Mouse (Mus musculus) lung, postnatal 0 days (tissue): ENCODE results near the gene Sparcl1. TPM values are rescaled to one million over a fixed set of nuclear protein-coding genes. Genes with fewer than 3 reads are reported as not detected.

Experiments used
- ATAC-seq: fragments of 200-750 bp; cut with Nextera tagmentation; 2 replicates; pipeline ENCODE4 v1.8.0; 2017; ENCODE audit warnings: moderate library complexity
- DNase-seq: peaks from one replicate; pipeline ENCODE4 v3.0.0-alpha.2; 2016; ENCODE audit warnings: low spot score
- H3K27ac ChIP-seq: fragments of 300-500 bp; sonication (generic); 2 replicates; pipeline ENCODE4 v1.5.1; 2014; ENCODE audit warnings: antibody characterized with exemption, mild to moderate bottlenecking, low read length, mixed read lengths
- H3K27me3 ChIP-seq: fragments of 300-500 bp; sonication (generic); replicated peaks from 2 replicates; pipeline ENCODE4 v1.6.1; 2014; ENCODE audit warnings: low read length, mixed read lengths; ENCODE audit not compliant: insufficient read depth
- H3K36me3 ChIP-seq: fragments of 300-500 bp; sonication (generic); 2 replicates; pipeline ENCODE4 v1.6.1; 2014; ENCODE audit warnings: low read length, mixed read lengths; ENCODE audit not compliant: insufficient read depth
- H3K4me1 ChIP-seq: fragments of 300-500 bp; sonication (generic); 2 replicates; pipeline ENCODE4 v1.6.1; 2014; ENCODE audit warnings: antibody characterized with exemption, low read depth, low read length, mixed read lengths; ENCODE audit not compliant: insufficient read depth
- H3K4me2 ChIP-seq: fragments of 300-500 bp; sonication (generic); replicated peaks from 2 replicates; pipeline ENCODE4 v1.6.1; 2014; ENCODE audit warnings: low read depth, mild to moderate bottlenecking, low read length, moderate library complexity, mixed read lengths
- H3K4me3 ChIP-seq: fragments of 300-500 bp; sonication (generic); 2 replicates; pipeline ENCODE4 v1.5.1; 2014; ENCODE audit warnings: low read depth, low read length
- H3K9ac ChIP-seq: fragments of 300-500 bp; sonication (generic); replicated peaks from 2 replicates; pipeline ENCODE4 v1.6.1; 2014; ENCODE audit warnings: low read depth, mild to moderate bottlenecking
- H3K9me3 ChIP-seq: fragments of 300-500 bp; sonication (generic); 2 replicates; pipeline ENCODE4 v1.6.1; 2016; ENCODE audit warnings: low read length, mixed read lengths
- CTCF ChIP-seq: IDR thresholded peaks from 2 replicates; pipeline ENCODE4 v1.5.1; 2016; ENCODE audit warnings: antibody characterized with exemption, mild to moderate bottlenecking
- EP300 ChIP-seq: IDR thresholded peaks from 2 replicates; pipeline ENCODE4 v1.6.1; 2016; ENCODE audit warnings: antibody characterized with exemption, mild to moderate bottlenecking, control low read depth
- WGBS: fragments of 180-500 bp; shearing (Covaris S2); extraction: QIAGEN DNeasy Blood & Tissue Kit; methylation state at CpG from one replicate; pipeline ENCODE4 v1.1.7; 2014; 5-methylcytosine and 5-hydroxymethylcytosine counted together
- polyA plus RNA-seq: library from polyadenylated mRNA; unstranded; fragments of >200 nt; fragmentation: Nextera tagmentation; extraction: Ambion mirVana; gene quantifications from 2 replicates; pipeline ENCODE4 v1.2.1, GENCODE M21; 2015

Gene Sparcl1
- polyA plus RNA-seq, 1 experiment from 2014 or later = 285 TPM

DNA sequence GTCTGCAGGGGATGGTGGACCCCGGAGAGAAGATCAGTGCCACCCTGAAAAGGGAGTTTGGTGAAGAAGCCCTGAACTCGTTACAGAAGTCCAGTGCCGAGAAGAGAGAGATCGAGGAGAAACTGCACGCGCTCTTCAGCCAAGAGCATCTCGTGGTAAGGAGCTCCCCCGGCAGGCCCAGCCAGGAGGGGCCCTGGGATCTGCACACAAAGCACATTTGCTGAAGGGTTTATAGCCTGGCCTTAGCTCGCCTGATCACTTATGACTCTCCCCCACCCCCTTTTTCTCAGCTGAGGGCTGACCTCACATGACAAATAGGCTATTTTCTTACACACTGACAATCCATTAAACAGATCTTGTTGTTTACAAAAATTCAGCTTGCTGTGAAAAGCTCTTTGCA lies 53.9 kb downstream of the Sparcl1 start:
- H3K27me3 ChIP-seq = no peaks in the 10 kb centered on the region
- DNase-seq (no peak), ATAC-seq (no peak)
- no peak overlapping the region for H3K4me2 ChIP-seq
- no peaks in the 10 kb centered on the region for H3K4me1 ChIP-seq
- no peaks in the 10 kb centered on the region for H3K9me3 ChIP-seq
- no peak for TF ChIP-seq CTCF
- no peak for TF ChIP-seq EP300
- H3K27ac ChIP-seq = no peak overlapping the region
- no peak overlapping the region for H3K4me3 ChIP-seq
- no peak overlapping the region for H3K9ac ChIP-seq
- H3K36me3 ChIP-seq = peaks cover 24% of the 10 kb centered on the region
- WGBS = 71% methylated on average over 9 of the region's 9 CpGs

DNA sequence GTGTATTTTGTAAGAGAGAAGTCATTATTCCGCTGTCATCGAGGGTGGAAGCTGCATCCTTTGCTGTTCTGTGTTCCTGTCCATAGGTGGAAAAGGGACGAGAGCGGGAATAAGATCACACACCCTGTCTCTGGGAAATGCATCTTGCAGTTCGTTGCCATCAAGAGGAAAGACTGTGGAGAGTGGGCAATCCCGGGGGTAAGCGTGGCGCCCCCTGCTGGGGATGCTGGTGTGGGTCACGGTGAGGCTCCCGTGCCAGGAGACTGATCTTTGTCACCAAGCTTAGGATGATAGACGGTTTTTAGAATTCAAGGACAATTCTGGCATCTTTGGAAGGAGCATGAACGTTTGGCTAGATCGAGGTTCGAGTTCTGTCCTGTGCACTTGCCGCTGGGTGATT lies 55.5 kb downstream of the Sparcl1 start:
- no peaks in the 10 kb centered on the region for H3K27me3 ChIP-seq
- no peak for TF ChIP-seq EP300
- TF ChIP-seq CTCF = peak; percentile 80
- ATAC-seq = no peak
- no peak overlapping the region for H3K27ac ChIP-seq
- peaks cover 18% of the 10 kb centered on the region for H3K36me3 ChIP-seq
- no peaks in the 10 kb centered on the region for H3K9me3 ChIP-seq
- peak; percentile 42 for DNase-seq
- 63% methylated on average over 15 of the region's 15 CpGs for WGBS
- no peak overlapping the region for H3K4me3 ChIP-seq
- no peak overlapping the region for H3K4me2 ChIP-seq
- no peak overlapping the region for H3K9ac ChIP-seq
- no peaks in the 10 kb centered on the region for H3K4me1 ChIP-seq

DNA sequence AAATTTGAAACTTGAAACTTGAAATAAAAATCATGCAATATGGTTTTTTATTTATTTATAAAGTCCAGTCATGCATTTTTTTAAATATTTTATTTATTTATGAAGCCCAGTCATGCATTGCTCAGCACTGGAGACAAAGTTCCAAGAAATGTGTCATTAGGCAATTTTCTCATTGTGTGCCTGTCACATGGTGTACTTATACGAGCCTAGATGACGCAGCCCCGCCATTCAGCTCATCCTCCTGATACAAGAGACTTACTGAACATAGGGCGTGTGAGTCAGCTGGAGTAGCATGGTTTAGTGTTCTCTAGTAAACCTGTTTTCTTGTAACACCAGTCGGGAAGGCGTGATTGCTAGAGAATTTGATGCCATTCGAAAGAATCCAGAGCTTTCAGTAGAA lies 57.2 kb downstream of the Sparcl1 start:
- WGBS = 84% methylated on average over 7 of the region's 7 CpGs
- no peak overlapping the region for H3K4me2 ChIP-seq
- no peaks in the 10 kb centered on the region for H3K9me3 ChIP-seq
- ATAC-seq = no peak
- no peak for DNase-seq
- H3K4me1 ChIP-seq = no peaks in the 10 kb centered on the region
- no peaks in the 10 kb centered on the region for H3K27me3 ChIP-seq
- H3K9ac ChIP-seq = no peak overlapping the region
- H3K27ac ChIP-seq = no peak overlapping the region
- TF ChIP-seq CTCF (no peak), EP300 (no peak)
- H3K36me3 ChIP-seq = peaks cover 13% of the 10 kb centered on the region
- H3K4me3 ChIP-seq = no peak overlapping the region

DNA sequence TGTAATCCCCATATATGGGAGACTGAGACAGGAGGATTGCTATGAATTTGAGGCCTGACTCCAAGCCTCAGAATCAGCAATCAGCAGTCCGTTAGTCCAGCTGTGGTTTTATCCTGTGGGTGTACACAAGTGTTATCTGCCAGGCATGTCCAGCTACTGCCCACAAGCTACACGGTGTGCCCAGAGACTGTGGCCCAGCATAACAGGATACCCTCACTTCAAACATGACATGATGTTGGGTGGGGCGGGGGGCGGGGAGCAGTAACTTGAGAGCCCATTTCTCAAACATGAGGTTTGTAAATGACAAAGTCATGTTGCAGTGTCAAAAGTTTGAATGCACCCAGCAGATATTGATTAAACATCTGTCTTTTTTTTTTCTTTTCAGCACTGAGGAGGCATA lies 57.7 kb downstream of the Sparcl1 start:
- no peak for ATAC-seq
- H3K9ac ChIP-seq = no peak overlapping the region
- H3K27ac ChIP-seq = no peak overlapping the region
- H3K9me3 ChIP-seq = no peaks in the 10 kb centered on the region
- H3K4me1 ChIP-seq = no peaks in the 10 kb centered on the region
- H3K27me3 ChIP-seq = no peaks in the 10 kb centered on the region
- no peak overlapping the region for H3K4me3 ChIP-seq
- WGBS = 80% methylated on average over 4 of the region's 4 CpGs
- no peak overlapping the region for H3K4me2 ChIP-seq
- no peak for DNase-seq
- H3K36me3 ChIP-seq = peaks cover 18% of the 10 kb centered on the region
- no peak for TF ChIP-seq CTCF

DNA sequence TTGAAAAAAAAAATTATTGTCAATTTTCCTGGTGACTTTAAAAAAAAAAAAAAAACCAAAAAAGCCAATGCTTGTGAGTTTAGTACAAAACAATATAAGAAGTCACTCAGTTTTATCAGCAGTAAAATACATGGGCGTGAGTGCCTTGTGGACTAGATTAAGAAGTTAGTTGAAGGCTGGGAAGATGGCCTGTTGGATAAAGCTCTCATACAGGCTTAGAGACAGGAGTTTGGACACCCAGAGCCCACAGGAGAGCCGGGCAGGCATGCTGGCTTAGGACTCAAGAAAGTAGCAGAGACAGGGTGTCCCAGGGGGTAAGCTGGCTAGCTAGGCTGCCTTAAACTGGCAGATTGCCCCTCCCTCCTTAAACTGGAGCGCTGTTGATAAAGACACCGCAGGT lies 58.6 kb downstream of the Sparcl1 start:
- Histone ChIP-seq H3K4me1 (no peaks in the 10 kb centered on the region), H3K36me3 (peaks cover 21% of the 10 kb centered on the region), H3K4me3 (no peak overlapping the region), H3K9ac (no peak overlapping the region), H3K27ac (no peak overlapping the region), H3K9me3 (no peaks in the 10 kb centered on the region), H3K4me2 (no peak overlapping the region), H3K27me3 (no peaks in the 10 kb centered on the region)
- DNase-seq (no peak), ATAC-seq (no peak)
- TF ChIP-seq EP300 (no peak), CTCF (no peak)
- 95% methylated on average over 4 of the region's 4 CpGs for WGBS

DNA sequence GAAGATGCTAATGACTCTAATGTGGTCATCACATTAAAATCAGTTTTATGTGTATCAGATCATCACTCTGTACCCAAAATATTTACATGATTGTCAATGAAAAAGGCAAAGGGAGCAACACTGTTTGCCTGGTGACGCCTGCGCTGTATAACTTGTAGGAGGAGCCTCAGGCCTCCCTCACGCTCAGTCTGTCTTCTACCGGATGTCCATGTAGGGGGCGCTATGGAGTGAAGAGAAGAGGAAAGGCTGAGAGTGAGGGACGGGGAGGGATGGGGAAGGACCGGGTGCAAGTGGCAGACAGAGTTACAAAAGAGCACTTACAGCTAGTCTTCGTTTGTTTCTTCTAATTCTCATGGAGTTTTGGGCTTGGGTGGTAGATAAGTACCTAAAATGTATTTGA lies 60.6 kb downstream of the Sparcl1 start:
- ATAC-seq (peak; percentile 32; the same call in 1 of the 2 replicates), DNase-seq (peak; percentile 40)
- Histone ChIP-seq H3K27me3 (no peaks in the 10 kb centered on the region), H3K9me3 (no peaks in the 10 kb centered on the region), H3K4me2 (no peak overlapping the region), H3K9ac (no peak overlapping the region), H3K4me3 (no peak overlapping the region), H3K4me1 (0 out of 2 replicates have a peak, but pooled peaks cover 4% of the 10 kb centered on the region), H3K36me3 (peaks cover 15% of the 10 kb centered on the region), H3K27ac (no peak overlapping the region)
- TF ChIP-seq CTCF = peak; percentile 63
- no peak for TF ChIP-seq EP300
- 52% methylated on average over 8 of the region's 8 CpGs for WGBS

DNA sequence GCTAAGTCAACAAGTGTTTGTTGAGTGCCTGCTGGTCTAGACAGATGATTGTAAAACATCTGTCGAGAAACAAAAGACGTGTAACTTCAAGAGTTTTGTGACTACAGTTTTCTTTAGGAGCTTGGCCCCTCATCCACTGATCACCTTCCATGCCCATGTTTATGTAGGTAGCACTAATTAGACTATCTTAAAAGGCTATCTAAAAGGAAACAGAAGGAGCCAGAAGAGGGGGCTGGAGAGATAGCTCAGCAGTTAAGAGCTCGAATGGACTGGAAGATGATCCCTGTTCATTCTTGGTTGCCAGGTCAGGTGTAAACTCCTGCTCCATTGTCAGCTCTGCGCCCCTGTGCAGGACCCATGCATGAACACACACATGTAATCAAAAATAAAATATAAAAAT lies 65.4 kb downstream of the Sparcl1 start:
- Histone ChIP-seq H3K4me1 (peaks cover 8% of the 10 kb centered on the region; the same call in 1 of the 2 replicates), H3K27ac (peak overlapping the region; percentile 94; the same call in 1 of the 2 replicates), H3K9ac (0 out of 2 replicates have a peak overlapping the region, but pooled peaks have one; percentile 85), H3K4me3 (peak overlapping the region; percentile 86; the same call in 1 of the 2 replicates), H3K36me3 (peaks cover 12% of the 10 kb centered on the region; the same call in 1 of the 2 replicates), H3K27me3 (no peaks in the 10 kb centered on the region), H3K4me2 (peak overlapping the region; percentile 78), H3K9me3 (no peaks in the 10 kb centered on the region)
- WGBS = 25% methylated on average over 4 of the region's 4 CpGs
- peak; percentile 45 for TF ChIP-seq CTCF
- TF ChIP-seq EP300 = no peak
- ATAC-seq = no peak
- no peak for DNase-seq
